Mouse (Mus musculus): ENCODE data around the gene Slc7a1.
A peak's percentile ranks its signal among the peaks of the same experiment; 100 is the strongest.

GRCm38 (mm10) chr5:148332622-148332974 is 67.1 kb downstream of the Slc7a1 start:
- peak; percentile 92 for TF ChIP-seq CTCF (IDR thresholded peaks at IDR 0.05; ENCODE audit: extremely low read depth, insufficient read depth, low read length)
- no peak for TF ChIP-seq POLR2A (IDR thresholded peaks at IDR 0.05; ENCODE audit: extremely low read depth, insufficient read depth, low read length)
